Mouse (Mus musculus): Measurements from ENCODE around the gene Tmem231. TPM values are rescaled to one million over a fixed set of nuclear protein-coding genes. Genes with fewer than 3 reads are reported as not detected.

Gene Tmem231
- total RNA-seq, 2 experiments from 2014 or later: 11.7 to 13.2 TPM

DNA sequence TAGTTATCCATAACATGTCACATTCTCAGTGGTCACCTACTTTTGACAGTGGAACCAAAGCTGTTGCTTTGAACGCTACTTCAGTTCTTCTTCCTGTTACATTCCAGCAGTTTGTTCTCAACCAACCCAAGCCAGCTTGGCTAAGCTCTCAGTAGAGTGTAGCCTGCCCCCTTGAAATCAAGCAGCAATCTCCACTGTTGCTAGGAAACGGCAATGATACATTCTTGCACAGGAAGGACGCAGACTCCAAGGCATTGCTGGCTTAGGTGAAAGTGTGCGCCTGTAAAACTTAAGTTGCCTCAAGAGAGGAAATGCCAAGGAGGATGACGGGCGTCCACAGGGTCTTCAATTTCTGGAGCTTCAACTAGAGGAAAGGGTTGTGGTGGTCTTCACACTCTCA, 67.8 kb downstream of the Tmem231 start:
- TF ChIP-seq CTCF (IDR thresholded peaks at IDR 0.05): no peak
- DNase-seq (ENCODE audit: extremely low spot score in 1 of 2, low spot score in 2 of 2): no peak
- Histone ChIP-seq H3K27ac (no peak overlapping the region), H3K4me3 (no peak overlapping the region)
- intact Hi-C loops (cut with DNase I): no loop called here

DNA sequence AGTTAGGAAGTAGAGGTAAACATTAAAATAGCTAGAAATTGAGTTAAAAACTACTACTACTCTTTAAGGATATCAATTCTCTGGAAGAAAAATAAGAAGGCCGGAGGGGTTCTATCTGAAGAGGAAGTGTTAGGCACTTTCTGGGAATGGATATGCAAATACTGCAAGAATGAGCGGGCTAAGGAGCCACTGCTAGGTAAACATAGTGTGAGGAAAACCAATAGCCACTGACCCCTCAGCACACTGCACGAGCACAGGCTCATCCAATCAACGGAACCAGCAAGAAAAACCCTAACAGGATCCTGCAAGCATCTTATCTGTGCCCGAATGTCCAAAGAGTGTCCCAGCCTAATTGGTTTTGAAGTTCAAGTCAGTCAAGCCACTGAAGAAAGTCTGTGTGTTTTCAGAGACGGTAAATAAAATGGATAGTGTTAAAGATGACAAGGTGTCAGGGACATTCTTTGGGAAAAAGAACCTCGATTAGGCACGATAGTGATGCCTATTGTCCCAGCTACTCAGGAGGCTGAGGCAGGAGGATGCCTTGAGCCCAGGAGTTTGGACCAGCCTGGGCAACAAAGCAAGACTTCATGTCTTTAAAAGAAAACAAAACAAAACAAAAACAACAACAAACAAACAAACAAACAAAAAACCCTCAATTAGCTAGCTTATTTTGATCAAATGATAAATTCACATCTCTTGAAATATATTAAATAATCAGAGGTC, 68.4 kb downstream of the Tmem231 start:
- intact Hi-C loops (cut with DNase I): no loop called here
- no peak for DNase-seq (ENCODE audit: extremely low spot score in 1 of 2, low spot score in 2 of 2)
- no peak overlapping the region for H3K27ac ChIP-seq
- no peak for TF ChIP-seq CTCF (IDR thresholded peaks at IDR 0.05)
- H3K4me3 ChIP-seq: no peak overlapping the region

DNA sequence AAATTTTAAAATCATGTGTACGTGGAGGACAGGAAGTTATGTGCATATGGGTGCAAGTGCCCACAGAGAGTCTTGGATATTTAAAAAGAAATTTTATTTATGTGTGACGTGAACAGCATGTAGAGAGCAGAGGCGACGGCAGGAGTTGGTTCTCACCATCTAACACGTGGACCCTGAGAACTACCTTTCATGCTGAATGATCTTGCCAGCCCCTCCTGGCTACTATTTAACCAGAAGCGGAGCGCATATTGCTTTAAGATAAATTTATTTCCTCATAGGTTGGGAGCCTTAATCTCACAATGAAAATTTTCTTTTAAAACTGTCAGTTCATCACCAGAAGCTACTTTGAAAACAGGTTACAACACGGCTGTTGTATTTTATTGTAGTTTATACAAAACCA, 69.0 kb downstream of the Tmem231 start:
- no peak for DNase-seq (ENCODE audit: extremely low spot score in 1 of 2, low spot score in 2 of 2)
- Histone ChIP-seq H3K27ac (no peak overlapping the region), H3K4me3 (no peak overlapping the region)
- TF ChIP-seq CTCF (IDR thresholded peaks at IDR 0.05): no peak
- intact Hi-C loops (cut with DNase I): no loop called here

DNA sequence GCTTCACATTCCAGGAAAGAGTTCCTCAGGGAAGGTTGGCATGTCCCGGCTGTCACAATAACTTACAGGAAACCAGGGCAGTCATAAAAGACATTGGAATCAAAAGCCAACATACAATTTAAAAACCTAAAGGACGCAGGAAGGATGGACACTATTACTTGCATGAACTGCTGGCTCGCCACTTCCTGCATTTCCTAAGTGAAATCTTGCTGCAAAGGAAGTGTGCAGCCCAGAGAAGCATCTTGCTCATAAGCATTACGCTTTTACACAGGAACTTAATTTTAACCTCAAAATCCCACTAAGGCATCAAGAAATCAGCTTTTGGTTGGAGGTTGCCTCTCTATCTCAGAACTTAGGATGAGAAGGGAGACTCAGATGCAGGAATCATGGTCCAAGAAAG, 70.4 kb downstream of the Tmem231 start:
- intact Hi-C loops (cut with DNase I): no loop called here
- no peak for TF ChIP-seq CTCF (IDR thresholded peaks at IDR 0.05)
- no peak overlapping the region for H3K27ac ChIP-seq
- DNase-seq (ENCODE audit: extremely low spot score in 1 of 2, low spot score in 2 of 2): no peak
- no peak overlapping the region for H3K4me3 ChIP-seq

Other genes with a start within 250 kb of the Tmem231 start
- not detected for gene Ctrb1, start 242.9 kb downstream of the Tmem231 start, total RNA-seq (2021)
- 10 to 100 TPM; 49.3 to 54.2 TPM for gene Bcar1, start 190.1 kb downstream of the Tmem231 start, total RNA-seq (2021)
- gene Cfdp1, start 79.6 kb downstream of the Tmem231 start, total RNA-seq (2021): 10 to 100 TPM; 75.4 to 83.1 TPM
- 1 to 10 TPM; 3.0 to 3.4 TPM for gene Tmem170, start 57.1 kb downstream of the Tmem231 start, total RNA-seq (2021)
- gene Chst5, start 23.4 kb downstream of the Tmem231 start, total RNA-seq (2021): under 1 TPM; 0.29 to 0.51 TPM
- gene Gabarapl2, start 6.8 kb upstream of the Tmem231 start, total RNA-seq (2021): 100 to 1,000 TPM; 209 to 211 TPM
- gene Adat1, start 58.4 kb upstream of the Tmem231 start, total RNA-seq (2021): 1 to 10 TPM; 6.4 to 6.6 TPM
- 10 to 100 TPM; 67.6 to 73.6 TPM for gene Kars, start 77.4 kb upstream of the Tmem231 start, total RNA-seq (2021)
- 10 to 100 TPM; 37.3 to 40.6 TPM for gene Terf2ip, start 77.5 kb upstream of the Tmem231 start, total RNA-seq (2021)
- not detected for gene Gm6793, start 81.2 kb upstream of the Tmem231 start, total RNA-seq (2021)